ENCODE assay signal across 19 mouse cellular contexts in the genomic region with DNA sequence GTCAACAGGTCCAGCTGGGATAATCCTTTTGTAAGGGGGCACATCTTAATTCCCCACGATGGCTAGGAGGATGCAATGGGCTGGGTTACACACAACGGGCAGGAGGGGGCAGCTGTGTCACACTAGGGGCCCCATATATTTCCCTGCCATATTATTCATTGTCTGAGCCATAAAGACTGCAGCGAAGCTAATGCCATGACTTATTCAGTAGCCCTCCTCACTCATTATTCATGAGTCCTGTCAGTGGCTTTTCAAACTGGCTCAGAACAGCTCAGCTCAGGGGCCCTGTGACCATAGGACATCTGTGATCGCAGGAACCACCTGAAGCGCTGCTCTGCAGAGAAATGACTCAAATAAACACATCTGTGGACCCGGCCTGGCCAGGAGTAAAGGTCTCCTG. TPM values are rescaled to one million over a fixed set of nuclear protein-coding genes. Genes with fewer than 3 reads are reported as not detected.
A peak's percentile ranks its signal among the peaks of the same experiment; 100 is the strongest.
DNase-seq lines count a peak whose midpoint lies in the region; ATAC-seq and TF ChIP-seq lines count a peak whose summit lies in the region.
"Had no signal": no experiment of that assay in that cellular context is flagged by ENCODE, and none has a peak within 500 bp of the region (broad histone marks: within the 10 kb centered on the region; RNA-seq: fewer than 3 reads in every experiment).

No protein-coding gene starts in this region.

- H3K27ac ChIP-seq in hindbrain, embryonic 12.5 days, result 0 out of 2 replicates have a peak overlapping the region, but pooled peaks have one; percentile 55
- H3K27ac ChIP-seq in hindbrain, embryonic 13.5 days, result no peak overlapping the region
- no peak overlapping the region for H3K27ac ChIP-seq in hindbrain, embryonic 14.5 days
- no peak overlapping the region; the same call in 1 of the 2 replicates for H3K27ac ChIP-seq in neural tube, embryonic 13.5 days (replicated peaks)

- peak; percentile 81 for ATAC-seq in hindbrain, embryonic 12.5 days (ENCODE audit: low FRiP score)
- no peak for ATAC-seq in hindbrain, embryonic 13.5 days (ENCODE audit: low FRiP score)
- 0 out of 2 replicates have a peak, but pooled peaks have one; percentile 12 for ATAC-seq in hindbrain, embryonic 14.5 days (ENCODE audit: low FRiP score)
- ATAC-seq in neural tube, embryonic 13.5 days (ENCODE audit: low read depth), result peak; percentile 44; the same call in 1 of the 2 replicates

- TF ChIP-seq POLR2A in brain, embryonic 14.5 days (IDR thresholded peaks at IDR 0.05; ENCODE audit: borderline replicate concordance, extremely low read depth, insufficient read depth, insufficient read length, poor library complexity, severe bottlenecking), result no peak

- peaks cover 21% of the 10 kb centered on the region for H3K27me3 ChIP-seq in hindbrain, embryonic 12.5 days
- H3K27me3 ChIP-seq in hindbrain, embryonic 13.5 days, result peaks cover 21% of the 10 kb centered on the region; the same call in 1 of the 2 replicates
- H3K27me3 ChIP-seq in hindbrain, embryonic 14.5 days (ENCODE audit: control insufficient read depth, insufficient read depth, low read length), result no peaks in the 10 kb centered on the region
- peaks cover 10% of the 10 kb centered on the region; the same call in 1 of the 2 replicates for H3K27me3 ChIP-seq in neural tube, embryonic 13.5 days

- H3K9ac ChIP-seq in hindbrain, embryonic 12.5 days, result no peak overlapping the region
- no peak overlapping the region for H3K9ac ChIP-seq in hindbrain, embryonic 13.5 days
- no peak overlapping the region for H3K9ac ChIP-seq in hindbrain, embryonic 14.5 days
- H3K9ac ChIP-seq in neural tube, embryonic 13.5 days, result no peak overlapping the region
- H3K9ac ChIP-seq: heart, embryonic 12.5 days had no signal

- no peak for TF ChIP-seq CTCF in brain, embryonic 14.5 days (IDR thresholded peaks at IDR 0.05; ENCODE audit: borderline replicate concordance, extremely low read depth, insufficient read depth, insufficient read length)

- H3K4me3 ChIP-seq in hindbrain, embryonic 12.5 days, result no peak overlapping the region
- no peak overlapping the region for H3K4me3 ChIP-seq in hindbrain, embryonic 13.5 days
- no peak overlapping the region for H3K4me3 ChIP-seq in hindbrain, embryonic 14.5 days (replicated peaks; ENCODE audit: low read length)
- no peak overlapping the region for H3K4me3 ChIP-seq in neural tube, embryonic 13.5 days
- H3K4me3 ChIP-seq: heart, embryonic 12.5 days had no signal

- peaks cover 22% of the 10 kb centered on the region for H3K4me1 ChIP-seq in hindbrain, embryonic 12.5 days
- H3K4me1 ChIP-seq in hindbrain, embryonic 13.5 days (replicated peaks), result peaks cover 21% of the 10 kb centered on the region
- H3K4me1 ChIP-seq in hindbrain, embryonic 14.5 days (replicated peaks; ENCODE audit: control insufficient read depth, insufficient read depth, low read length), result peaks cover 6% of the 10 kb centered on the region; the same call in 1 of the 2 replicates
- peaks cover 22% of the 10 kb centered on the region for H3K4me1 ChIP-seq in neural tube, embryonic 13.5 days (replicated peaks)

- peak overlapping the region; percentile 12; the same call in 1 of the 2 replicates for H3K4me2 ChIP-seq in hindbrain, embryonic 12.5 days (replicated peaks)
- H3K4me2 ChIP-seq in hindbrain, embryonic 13.5 days, result no peak overlapping the region
- no peak overlapping the region for H3K4me2 ChIP-seq in hindbrain, embryonic 14.5 days (replicated peaks)
- no peak overlapping the region for H3K4me2 ChIP-seq in neural tube, embryonic 13.5 days
- H3K4me2 ChIP-seq: heart, embryonic 12.5 days had no signal

- DNase-seq in brain, embryonic 14.5 days (ENCODE audit: low read depth), result peak; percentile 73
- no peak for DNase-seq in hindbrain, embryonic 14.5 days (ENCODE audit: low spot score)
- DNase-seq in spleen, adult 18-20 months, result no peak
- DNase-seq in kidney, adult 18-20 months, result no peak
- DNase-seq: adrenal gland, adult 8-10 months; cerebellum, adult 11-12 months; cerebellum, postnatal 36 days; lung, adult 2 months; lung, postnatal 36 days; right cerebral cortex, adult 18-20 months; thymus, postnatal 14 days had no signal

- H3K36me3 ChIP-seq in hindbrain, embryonic 12.5 days, result no peaks in the 10 kb centered on the region
- no peaks in the 10 kb centered on the region for H3K36me3 ChIP-seq in hindbrain, embryonic 13.5 days
- H3K36me3 ChIP-seq in hindbrain, embryonic 14.5 days (replicated peaks; ENCODE audit: control insufficient read depth, insufficient read depth), result no peaks in the 10 kb centered on the region
- H3K36me3 ChIP-seq in neural tube, embryonic 13.5 days, result no peaks in the 10 kb centered on the region
- H3K36me3 ChIP-seq: heart, embryonic 12.5 days had no signal

- 7% methylated on average over 6 of the region's 6 CpGs for WGBS in hindbrain, embryonic 12.5 days
- 10% methylated on average over 6 of the region's 6 CpGs for WGBS in hindbrain, embryonic 13.5 days
- WGBS in hindbrain, embryonic 14.5 days, result 6% methylated on average over 6 of the region's 6 CpGs
- WGBS in neural tube, embryonic 13.5 days, result 8% methylated on average over 6 of the region's 6 CpGs

- no peaks in the 10 kb centered on the region for H3K9me3 ChIP-seq in hindbrain, embryonic 12.5 days (replicated peaks)
- H3K9me3 ChIP-seq in hindbrain, embryonic 13.5 days, result no peaks in the 10 kb centered on the region
- H3K9me3 ChIP-seq in hindbrain, embryonic 14.5 days (ENCODE audit: control insufficient read depth, low read length), result no peaks in the 10 kb centered on the region
- no peaks in the 10 kb centered on the region for H3K9me3 ChIP-seq in neural tube, embryonic 13.5 days
- H3K9me3 ChIP-seq: heart, embryonic 12.5 days had no signal

RNA-seq across cellular contexts. Expression of a gene that starts 14.2 kb away (rescaled TPM):
- polyA plus RNA-seq in hindbrain, embryonic 12.5 days (2016; fragmentation: Nextera tagmentation; extraction: Ambion mirVana), result 3.3 and 4.5 TPM in 2 replicates
- 2.9 and 3.8 TPM in 2 replicates for polyA plus RNA-seq in hindbrain, embryonic 13.5 days (2015; fragmentation: Nextera tagmentation; extraction: Ambion mirVana)
- polyA plus RNA-seq in brain, embryonic 14.5 days (2012; rRNA removed), result 2.9 TPM in 2 replicates
- polyA plus RNA-seq in hindbrain, embryonic 14.5 days (2014; fragmentation: Nextera tagmentation; extraction: Ambion mirVana), result 1.9 and 2.5 TPM in 2 replicates
- 2.9 TPM in 2 replicates for polyA plus RNA-seq in neural tube, embryonic 13.5 days (2015; fragmentation: Nextera tagmentation; extraction: Ambion mirVana)

RNA-seq across cellular contexts. Expression of a gene that starts 23.7 kb away (rescaled TPM):
- 2.2 and 3.0 TPM in 2 replicates for polyA plus RNA-seq in hindbrain, embryonic 12.5 days (2016; fragmentation: Nextera tagmentation; extraction: Ambion mirVana)
- polyA plus RNA-seq in hindbrain, embryonic 13.5 days (2015; fragmentation: Nextera tagmentation; extraction: Ambion mirVana), result 1.2 and 1.3 TPM in 2 replicates
- polyA plus RNA-seq in brain, embryonic 14.5 days (2012; rRNA removed), result 0.76 and 0.97 TPM in 2 replicates
- 0.99 and 1.4 TPM in 2 replicates for polyA plus RNA-seq in hindbrain, embryonic 14.5 days (2014; fragmentation: Nextera tagmentation; extraction: Ambion mirVana)
- polyA plus RNA-seq in neural tube, embryonic 13.5 days (2015; fragmentation: Nextera tagmentation; extraction: Ambion mirVana), result 1.3 and 1.6 TPM in 2 replicates

RNA-seq across cellular contexts. Expression of a gene that starts 54.3 kb away (rescaled TPM):
- 32.2 and 37.3 TPM in 2 replicates for polyA plus RNA-seq in hindbrain, embryonic 12.5 days (2016; fragmentation: Nextera tagmentation; extraction: Ambion mirVana)
- 21.4 and 22.3 TPM in 2 replicates for polyA plus RNA-seq in hindbrain, embryonic 13.5 days (2015; fragmentation: Nextera tagmentation; extraction: Ambion mirVana)
- 36.2 and 50.6 TPM in 2 replicates for polyA plus RNA-seq in brain, embryonic 14.5 days (2012; rRNA removed)
- 20.0 and 22.1 TPM in 2 replicates for polyA plus RNA-seq in hindbrain, embryonic 14.5 days (2014; fragmentation: Nextera tagmentation; extraction: Ambion mirVana)
- polyA plus RNA-seq in neural tube, embryonic 13.5 days (2015; fragmentation: Nextera tagmentation; extraction: Ambion mirVana), result 19.4 and 22.7 TPM in 2 replicates
- polyA plus RNA-seq: liver, adult 2 months had no signal

RNA-seq across cellular contexts. Expression of a gene that starts 57.3 kb away (rescaled TPM):
- polyA plus RNA-seq in hindbrain, embryonic 12.5 days (2016; fragmentation: Nextera tagmentation; extraction: Ambion mirVana), result not detected in 2 replicates
- not detected in 2 replicates for polyA plus RNA-seq in hindbrain, embryonic 13.5 days (2015; fragmentation: Nextera tagmentation; extraction: Ambion mirVana)
- polyA plus RNA-seq in brain, embryonic 14.5 days (2012; rRNA removed), result 0.07 and 0.08 TPM in 2 replicates
- not detected in 2 replicates for polyA plus RNA-seq in hindbrain, embryonic 14.5 days (2014; fragmentation: Nextera tagmentation; extraction: Ambion mirVana)
- polyA plus RNA-seq in neural tube, embryonic 13.5 days (2015; fragmentation: Nextera tagmentation; extraction: Ambion mirVana), result not detected in 2 replicates
- polyA plus RNA-seq: embryonic facial prominence, embryonic 14.5 days; heart, embryonic 12.5 days; intestine, embryonic 14.5 days; large intestine, adult 2 months; liver, adult 2 months; lung, adult 2 months had no signal
